Mouse (Mus musculus): Measurements from ENCODE around the gene Oat.

Gene Oat

DNA sequence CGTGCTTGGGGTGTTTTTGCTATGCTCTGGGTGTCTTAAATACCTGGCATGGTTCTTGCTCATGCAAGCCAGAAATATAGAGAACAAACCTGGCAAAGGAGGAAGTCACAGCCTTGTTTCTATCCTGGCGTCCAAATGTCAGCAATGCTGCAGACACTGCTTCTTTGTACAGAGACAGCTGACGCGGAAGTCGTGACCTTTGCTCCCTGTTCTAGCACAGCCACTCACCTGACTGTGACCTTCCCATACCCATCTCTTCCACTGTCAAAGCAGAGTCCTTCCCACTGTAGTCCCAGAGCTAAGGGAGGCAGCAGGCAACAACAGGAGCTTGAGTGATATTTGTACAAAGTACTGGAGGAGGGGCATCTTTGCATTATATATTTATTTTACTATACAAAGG is 13.4 kb upstream of the Oat start:
- no peak for DNase-seq

DNA sequence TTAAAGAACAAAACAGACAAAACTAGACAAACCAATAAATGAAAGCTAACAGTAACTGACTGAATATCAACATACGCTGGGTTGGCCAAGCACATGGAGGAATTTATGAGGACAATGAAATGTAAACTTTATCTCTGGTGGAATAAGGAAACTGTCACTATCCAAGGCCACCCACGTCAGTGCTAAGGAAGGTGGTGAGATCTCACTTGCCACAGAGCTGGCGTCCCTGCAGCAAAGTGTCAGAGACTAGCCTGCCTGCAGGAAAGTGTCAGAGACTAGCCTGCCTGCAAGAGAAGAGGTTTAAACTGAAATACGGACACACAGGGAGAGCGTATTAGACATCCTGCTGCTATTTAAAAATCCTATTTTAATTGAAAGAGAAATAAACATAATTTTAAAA is 11.0 kb upstream of the Oat start:
- no peak for DNase-seq

DNA sequence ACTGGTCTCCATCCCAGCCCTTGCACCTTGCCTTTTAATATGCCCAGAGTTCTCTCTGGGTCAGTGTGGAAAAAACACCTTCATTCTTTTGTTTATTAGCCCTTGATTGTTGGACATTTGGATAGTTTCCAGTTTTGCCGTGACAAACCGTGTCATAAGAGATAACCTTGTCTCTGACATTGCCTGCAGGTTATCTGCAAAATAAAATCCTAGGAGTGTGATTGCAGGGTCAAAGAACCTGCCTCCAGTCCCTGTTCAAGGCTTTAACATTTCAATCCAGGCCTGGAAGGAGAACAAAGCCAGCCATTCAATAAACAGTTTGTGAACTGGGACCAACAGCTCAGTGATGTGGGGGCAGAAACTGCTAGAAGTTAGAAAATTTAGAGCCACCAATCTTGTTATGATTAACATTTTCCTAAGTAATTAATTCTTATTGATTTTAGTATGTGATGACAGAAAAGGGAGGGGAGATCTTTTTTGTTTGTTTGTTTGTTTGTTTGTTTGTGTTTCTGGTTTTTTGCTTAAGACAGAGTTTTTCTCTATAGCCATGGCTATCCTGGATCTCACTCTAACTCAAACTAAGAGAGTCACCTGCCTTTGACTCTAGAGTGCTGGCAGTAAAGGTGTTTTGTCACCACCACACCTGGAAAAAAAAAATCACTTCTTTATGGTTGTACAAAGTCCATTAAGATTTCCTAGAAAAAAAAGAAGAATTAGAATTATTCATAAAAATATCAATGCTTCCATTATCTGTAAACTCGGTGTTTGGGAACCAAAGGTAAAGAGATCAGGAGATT is 9.7 kb upstream of the Oat start:
- DNase-seq = no peak

DNA sequence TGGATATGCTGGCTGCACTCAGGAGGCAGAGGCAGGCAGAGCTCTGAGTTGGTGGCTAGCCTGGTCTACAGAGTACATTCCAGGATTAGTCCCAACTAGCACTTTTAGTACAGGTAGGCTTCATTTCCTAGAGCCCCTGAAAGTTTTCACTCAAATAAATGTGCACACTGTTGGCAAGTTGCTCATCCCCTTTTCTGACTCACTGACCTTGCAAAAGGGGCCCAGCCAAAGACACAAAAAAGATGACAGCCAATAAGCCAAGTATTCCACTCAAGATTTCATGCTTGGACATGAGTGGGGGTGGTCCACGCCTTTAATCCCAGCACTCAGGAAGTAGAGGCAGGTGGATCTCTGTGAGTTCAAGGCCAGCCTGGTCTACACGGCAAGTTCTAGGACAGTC is 5.2 kb upstream of the Oat start:
- DNase-seq = no peak

DNA sequence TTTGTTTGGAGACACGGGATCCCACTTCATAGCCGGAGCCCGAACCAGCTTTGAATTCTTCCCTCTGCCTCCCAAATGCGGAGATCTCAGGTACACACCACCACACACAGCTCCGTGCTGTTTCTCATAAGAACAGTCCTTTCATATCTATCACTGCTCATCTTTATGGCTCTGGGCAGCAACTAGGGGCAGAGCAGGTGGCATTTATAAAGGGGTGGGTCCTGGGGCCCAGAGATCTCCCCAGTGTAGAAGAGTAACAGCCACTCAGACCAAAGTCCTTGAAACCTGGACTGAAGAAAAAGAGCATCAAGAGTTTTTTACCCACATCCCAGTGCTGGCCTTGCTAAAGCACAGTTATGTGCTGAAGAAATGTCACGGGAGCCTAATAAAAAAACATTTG is 4.3 kb upstream of the Oat start:
- no peak for DNase-seq

DNA sequence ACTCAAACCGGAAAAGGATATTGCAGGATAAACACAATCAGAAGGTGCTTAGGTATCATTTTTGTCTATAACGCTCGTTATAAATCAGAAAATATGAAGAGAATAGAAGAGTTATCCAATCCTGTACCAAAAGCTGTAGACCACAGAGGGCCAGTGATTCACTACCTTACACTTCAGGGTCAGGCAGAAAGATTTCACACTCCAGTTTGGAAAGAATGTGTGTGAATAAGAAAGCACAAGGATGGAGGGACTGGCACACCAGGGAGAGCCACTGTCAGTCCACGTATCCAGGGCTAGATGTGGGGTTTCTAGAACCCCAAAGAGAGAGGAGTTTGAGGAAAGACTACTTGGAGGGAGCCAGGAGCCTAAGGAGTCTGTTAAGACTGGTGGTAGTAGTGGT is 693 bp upstream of the Oat start:
- no peak for DNase-seq

DNA sequence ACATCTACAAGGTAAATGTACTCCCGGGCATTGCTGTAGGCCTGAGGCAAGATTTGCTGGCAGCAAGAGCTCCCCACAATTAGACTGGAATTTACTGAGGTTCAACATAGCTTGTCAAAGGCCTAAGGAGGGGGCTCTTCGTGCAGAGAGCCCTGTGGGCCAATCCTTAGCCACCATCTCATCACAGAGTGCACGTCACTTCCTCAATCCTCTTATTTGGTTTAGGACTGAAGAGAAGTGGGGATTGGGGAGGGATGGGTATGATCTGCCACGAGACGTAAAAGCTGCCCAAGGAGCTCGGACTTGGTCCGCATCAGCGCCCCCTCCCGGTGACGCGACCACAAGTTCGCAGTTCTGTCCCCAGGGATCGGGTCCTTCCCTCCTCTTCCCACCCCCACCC is 575 bp downstream of the Oat start:
- DNase-seq = peak; percentile 85

DNA sequence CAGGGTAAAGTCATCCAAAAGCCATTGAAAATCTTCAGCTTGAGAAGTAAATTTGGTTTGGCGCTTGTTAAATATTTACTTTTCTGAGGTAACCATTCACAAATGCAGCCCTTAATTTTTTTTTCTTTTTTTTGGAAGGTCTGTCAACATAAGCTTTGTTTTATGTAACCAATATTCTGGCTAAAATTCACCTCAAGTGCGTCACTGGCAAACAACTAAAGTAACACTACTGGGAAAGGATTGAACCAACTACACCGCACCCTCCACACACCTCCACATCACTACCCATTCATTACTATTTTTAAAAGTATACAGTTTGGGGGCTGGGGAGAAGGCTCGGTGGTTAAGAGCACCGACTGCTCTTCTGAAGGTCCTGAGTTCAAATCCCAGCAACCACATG is 1.6 kb downstream of the Oat start:
- no peak for DNase-seq

DNA sequence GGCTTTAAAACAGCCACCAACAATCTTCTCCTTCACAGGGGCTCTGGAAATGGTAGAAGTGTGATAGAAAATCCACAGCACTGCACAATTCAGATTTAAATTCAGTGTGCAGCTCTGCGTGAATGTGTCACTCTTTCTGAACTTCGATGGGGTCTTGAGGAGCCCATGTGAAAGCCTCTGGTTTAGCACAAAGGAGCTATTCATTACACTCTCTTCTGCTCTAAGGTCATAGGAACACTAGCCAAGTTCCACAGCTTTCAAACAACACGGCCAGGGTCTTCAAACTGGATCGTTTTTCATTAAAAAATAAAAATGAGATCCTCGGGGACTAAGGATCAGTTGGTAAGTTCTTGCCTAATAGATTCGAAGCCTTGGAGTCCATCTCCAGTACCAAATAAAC is 3.0 kb downstream of the Oat start:
- no peak for DNase-seq

DNA sequence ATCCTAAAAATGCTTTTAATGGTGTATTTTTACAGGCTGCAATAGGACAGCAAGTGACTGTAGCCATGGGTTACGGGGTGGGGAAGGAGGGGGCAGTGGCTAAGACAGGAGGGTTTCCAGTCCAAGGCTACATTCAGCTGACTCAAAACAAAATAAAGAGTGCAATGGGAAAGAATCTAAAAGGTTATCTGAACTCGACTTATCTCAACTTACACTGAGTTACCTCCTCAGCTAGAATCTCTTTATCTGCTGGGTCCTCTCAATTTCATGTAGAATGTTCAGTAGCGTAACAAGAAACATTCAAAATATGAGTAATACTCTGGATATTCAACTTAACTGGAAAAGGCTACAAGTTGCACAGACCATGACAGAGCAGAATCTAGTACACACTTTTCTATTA is 3.5 kb downstream of the Oat start:
- no peak for DNase-seq

DNA sequence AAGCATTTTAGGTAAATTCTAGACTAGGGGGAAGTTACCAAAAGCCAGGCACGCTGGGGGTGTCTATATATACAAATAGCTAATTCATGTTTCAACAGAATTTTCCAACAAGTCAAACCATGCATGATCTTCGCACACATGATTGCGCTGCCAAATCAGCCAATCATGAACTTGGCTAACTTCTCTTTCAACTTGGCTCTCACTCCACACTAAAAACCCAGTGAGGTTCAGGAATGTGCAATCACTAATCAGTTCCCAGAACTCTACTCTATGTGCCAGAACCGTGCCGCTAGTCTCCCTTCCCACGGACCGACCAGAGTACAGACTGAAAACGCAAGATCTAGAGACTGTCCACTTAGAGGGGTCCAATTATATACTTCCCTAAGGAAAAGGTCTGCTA is 4.7 kb downstream of the Oat start:
- DNase-seq = no peak

DNA sequence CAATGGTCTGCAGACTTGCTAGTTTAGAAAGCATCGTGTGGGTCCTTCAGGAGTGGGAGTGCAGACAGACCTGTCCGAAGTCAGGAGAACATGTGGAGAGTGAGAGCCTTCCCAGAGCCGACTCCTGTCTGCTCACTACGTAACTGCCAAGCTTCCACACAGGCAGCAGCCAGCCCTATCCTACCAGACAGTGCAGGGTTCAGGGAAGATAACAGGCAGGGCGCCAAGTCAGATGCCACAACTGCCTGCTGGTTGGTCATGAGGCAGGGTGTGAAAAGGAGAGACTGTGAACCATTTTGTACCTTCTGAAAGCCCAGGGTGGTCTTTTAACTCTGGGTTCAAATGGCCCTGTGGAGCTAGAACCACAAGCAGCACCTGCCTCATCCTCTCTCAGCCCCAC is 6.1 kb downstream of the Oat start:
- DNase-seq = peak; percentile 36

DNA sequence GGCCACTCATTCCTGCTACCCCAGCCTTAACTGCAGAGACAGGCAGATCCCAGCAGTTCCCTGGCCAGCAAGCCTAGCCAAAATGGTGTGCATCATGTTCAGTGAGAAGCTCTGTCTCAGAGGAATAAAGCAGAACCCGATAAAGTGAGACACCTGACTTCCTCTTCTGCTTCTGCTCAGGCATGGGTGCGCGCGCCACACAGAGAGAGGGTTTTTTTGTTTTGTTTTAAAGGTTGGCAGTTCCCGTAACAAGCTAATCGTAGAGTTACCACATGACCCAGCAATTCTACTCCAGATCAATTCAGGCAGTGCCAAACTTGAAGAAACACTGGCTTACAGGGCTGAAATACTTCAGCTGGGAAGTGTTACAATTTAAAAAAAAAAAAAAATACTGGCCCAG is 7.4 kb downstream of the Oat start:
- DNase-seq = no peak

DNA sequence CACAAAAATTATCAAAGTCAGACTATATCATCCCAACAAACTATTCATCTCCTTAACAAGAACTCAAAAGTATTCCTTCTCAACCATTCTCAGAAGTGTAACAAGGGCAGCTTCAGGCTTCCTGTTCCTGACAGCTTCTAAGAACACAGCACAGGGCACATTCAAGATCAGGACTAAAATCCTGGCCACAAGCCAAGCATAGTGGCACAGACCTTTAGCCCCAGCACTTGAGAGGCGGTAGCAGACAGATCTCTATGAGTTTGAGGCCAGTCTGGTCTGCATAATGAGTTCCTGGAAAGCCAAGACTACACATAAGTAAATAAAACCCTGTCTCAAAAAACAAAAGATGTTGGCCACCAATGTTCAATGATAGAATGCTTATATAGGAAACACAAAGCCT is 10.4 kb downstream of the Oat start:
- DNase-seq = no peak

DNA sequence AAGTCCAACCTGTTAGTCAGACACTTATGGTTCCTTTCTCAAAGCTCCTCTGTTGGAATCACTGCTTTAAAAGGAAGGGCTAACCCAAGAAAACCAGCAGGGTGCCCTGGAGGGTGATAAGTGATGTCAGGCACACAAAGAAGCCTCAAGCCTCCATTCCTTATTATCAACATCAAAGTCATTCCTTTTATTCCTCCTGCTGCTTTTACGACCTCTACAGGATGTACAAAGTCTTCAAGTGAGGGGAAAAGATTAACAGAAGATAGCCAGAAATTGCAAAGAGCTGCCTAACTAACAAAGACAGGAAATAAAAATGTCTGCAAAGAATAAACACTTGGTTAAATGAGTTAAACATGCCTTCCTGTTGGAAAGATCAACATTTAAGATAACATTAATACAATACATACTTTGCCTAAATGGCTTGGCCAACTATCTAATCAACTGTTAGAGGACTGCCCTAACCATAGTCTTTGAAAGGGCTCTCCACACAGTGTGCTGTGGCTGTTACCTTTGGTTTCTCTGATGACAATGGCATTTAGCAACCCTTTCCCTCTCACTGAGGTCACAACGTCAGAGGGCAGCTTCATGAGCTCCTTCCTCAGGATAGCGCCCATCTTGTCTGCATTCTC is 16.9 kb downstream of the Oat start:
- no peak for DNase-seq

DNA sequence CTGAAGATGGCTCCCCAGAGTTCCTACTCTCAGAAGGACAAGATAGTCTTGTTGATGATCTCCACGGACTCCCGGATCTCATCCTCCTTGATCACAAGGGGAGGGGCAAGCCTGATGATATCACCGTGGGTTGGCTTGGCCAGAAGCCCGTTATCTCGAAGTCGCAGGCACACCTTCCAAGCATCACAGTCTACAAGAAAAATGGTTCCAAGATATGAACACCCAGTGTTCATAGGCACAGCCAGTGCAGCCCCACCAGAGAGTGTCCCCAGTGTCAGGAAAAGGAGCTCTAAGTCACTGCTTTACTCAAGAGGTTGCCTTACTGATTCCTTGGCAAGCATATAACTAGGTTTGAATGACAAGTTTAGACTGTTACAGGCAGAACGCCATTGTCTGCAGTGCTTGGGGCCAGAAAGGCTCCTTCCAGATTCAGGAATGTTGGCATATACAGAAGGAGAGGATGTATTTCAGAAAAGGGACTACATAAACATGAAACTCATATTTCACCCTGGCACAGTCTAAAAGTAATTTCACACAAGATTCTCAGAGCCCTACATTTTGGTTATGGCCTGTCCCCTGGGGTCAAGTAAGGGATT is 18.0 kb downstream of the Oat start:
- DNase-seq = no peak

DNA sequence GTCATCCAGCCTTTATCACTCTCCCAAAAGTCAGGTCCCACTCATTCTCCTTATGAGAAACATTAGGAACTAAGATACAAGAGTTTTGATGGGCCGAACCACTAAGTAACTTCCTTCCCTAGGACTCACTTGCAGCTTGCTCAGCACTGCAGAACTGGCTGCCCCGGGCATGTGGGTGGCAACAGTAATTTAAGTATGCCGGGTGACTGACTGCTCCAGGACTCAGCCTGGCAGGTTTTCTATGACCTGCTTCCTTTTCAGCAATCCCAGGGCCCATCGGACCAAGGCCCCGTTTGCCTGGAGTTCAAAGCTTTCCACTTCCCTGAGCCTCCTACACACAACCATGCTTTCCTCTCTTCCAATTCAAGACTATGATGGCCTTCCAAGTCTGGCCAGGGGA is 19.6 kb downstream of the Oat start:
- no peak for DNase-seq

DNA sequence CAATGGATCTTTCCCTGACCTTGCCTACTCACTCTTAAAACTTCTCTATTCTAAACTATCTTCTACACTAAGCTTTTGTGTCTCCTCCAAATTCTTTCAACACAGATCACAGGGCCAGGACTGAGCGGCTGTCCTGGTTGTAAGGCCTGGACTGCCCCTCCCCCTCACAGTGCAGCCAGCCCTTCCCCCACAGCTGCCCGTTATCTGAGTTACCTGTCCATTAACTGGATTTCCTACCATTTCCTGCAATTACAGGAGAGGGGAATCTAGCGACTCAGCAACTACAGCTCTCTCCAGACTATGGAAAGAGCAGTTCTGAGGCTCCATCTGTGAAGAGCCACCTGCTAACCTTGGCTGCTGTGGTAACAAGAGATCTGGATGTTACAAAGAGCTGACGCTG is 20.3 kb downstream of the Oat start:
- no peak for DNase-seq

DNA sequence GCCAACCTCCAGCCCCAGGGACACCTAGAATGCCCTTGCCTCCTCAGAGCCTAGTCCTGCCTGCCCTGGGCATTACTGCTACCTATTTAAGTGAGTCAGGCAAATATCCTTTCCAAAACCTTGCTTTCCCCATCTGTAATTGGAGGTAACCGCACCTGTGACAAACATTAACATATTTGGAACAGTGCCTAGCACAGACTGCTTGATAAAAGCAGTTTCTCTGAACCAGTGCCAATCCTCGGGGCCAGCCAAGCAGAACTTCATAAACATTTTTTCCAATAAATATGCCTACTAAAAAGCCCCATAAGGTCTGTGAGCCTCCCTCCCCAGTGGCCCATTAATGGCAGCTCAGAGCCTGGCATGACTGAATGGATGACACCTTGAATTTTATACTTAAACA is 22.1 kb downstream of the Oat start:
- DNase-seq = no peak

DNA sequence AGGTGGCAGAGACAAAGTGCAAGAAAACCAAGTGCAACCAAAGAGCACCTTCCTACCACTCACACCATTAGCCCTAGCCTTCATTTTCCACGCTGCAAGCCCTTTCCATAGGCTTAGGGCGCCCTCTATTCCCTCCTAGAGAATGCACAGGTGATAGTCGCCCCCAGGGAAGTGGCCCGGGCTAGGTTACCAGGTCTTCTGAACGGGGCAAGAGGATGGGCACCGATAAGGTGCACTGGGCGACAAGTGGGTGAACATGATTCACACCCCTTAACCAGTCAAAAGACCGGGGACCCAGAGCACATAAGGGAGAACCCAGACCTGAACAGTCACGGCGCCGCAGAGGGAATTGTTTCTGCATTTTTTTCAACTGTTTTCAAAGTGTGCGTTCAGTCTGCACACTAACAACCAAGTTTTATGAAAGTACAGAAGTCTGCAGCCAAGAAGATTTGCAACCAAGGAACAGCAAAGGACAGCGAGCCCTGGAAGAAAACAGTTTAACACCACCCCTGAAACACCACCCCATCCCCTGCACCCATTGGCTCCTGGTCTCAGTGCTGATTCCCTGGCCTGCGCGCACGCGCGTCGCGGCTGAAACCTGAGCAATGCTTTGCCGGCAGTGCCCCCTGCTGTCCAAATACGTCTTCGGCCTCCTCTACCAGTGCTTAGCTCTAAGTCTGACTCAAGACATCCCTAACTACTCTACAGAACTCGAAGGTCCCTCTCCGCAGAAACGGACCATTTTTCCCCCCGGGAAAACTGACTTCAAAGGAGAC is 24.7 kb downstream of the Oat start:
- peak; percentile 94 for DNase-seq

DNA sequence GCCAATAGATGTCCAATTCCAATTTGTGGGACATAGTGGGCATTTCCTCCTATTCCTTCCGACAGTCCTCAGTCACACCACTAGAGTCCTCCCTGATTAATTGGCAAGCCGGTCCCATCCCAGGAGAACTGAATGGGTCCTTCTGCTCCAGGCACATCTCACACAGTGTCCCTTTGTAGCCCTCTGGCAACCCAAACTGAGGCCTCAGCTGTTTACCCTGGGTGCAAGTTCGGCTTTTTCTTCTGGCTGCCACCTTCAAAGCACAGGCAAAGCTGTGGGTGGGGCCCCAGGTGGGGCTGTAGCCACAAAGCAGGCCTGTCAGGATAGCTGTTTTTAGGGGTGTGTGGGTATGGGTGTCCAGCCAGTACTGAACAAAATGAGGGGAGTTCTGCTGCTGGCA is 29.1 kb downstream of the Oat start:
- DNase-seq = no peak

DNA sequence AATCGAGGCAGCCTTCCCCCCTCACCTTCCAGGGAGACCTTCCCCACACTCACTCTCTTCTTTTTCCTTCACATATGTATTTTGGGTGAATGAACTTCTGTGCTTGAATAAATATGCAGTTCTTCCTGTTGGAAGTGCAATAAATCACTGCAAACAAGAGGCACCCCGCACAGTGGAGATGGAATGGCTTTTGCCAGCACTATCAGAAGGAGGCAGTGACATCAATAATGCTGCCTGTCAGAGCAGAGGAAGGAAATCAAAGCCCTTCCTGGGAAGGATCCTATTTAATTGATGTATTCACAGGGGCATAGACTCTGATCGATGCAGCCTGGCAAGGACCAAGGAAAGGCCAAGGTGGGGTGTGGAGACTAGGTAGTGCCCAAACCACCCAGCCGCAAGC is 33.8 kb downstream of the Oat start:
- no peak for DNase-seq

DNA sequence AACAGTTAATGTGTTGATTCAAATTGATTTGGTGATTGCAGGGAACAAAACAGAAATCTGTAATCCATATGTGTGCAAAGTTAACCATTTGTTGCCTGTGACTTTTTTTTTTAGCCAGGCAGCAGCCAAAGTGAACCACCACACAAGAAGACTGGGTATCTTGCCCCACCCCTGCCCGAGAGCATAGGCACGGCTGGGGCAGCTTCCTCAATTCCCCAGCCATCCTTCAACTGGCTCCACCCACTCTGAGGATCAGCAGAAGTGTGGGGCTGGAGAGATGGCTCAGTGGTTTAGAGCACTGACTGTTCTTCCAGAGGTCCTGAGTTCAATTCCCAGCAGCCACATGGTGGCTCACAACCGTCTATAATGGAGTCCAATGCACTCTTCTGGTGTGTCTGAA is 34.6 kb downstream of the Oat start:
- DNase-seq = no peak

DNA sequence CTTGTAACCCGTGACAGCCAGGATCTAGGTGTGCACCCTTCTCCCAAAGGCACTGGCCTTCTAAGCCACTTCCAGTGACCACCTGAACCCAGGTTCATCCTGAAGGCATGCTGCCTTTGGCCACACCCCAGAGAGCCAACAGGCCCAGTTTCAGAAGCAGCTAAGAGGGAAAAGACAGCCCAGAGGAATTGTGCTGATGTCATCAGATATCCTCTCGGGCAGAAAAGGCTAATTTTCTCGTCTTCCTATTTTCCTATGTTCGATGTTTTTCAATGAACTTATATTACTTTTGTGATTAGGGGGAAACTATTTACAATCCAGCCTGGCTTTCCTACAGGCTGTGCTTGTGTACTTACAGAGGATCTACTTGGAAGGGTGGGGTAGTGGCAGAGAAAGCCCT is 35.6 kb downstream of the Oat start:
- DNase-seq = no peak
